Mouse (Mus musculus): ENCODE results near the gene Syt2.
A peak's percentile ranks its signal among the peaks of the same experiment; 100 is the strongest.

Syt2 gene

GRCm38 (mm10) chr1:134772821-134773220, 126.3 kb downstream of the Syt2 start:
- DNase-seq (ENCODE audit: low spot score): no peak

- peak; percentile 68 for DNase-seq (ENCODE audit: low spot score)
Observed at GRCm38 (mm10) chr1:134773256-134773655, 126.8 kb downstream of the Syt2 start.

- no peak for DNase-seq (ENCODE audit: low spot score)
Observed at GRCm38 (mm10) chr1:134774247-134774646, 127.8 kb downstream of the Syt2 start.

GRCm38 (mm10) chr1:134774728-134775287, 128.3 kb downstream of the Syt2 start:
- DNase-seq (ENCODE audit: low spot score): no peak

GRCm38 (mm10) chr1:134775631-134776030, 129.2 kb downstream of the Syt2 start:
- DNase-seq (ENCODE audit: low spot score): no peak

GRCm38 (mm10) chr1:134777201-134777885, 130.9 kb downstream of the Syt2 start:
- no peak for DNase-seq (ENCODE audit: low spot score)

- no peak for DNase-seq (ENCODE audit: low spot score)
Observed at GRCm38 (mm10) chr1:134777936-134778548, 131.6 kb downstream of the Syt2 start.

- DNase-seq (ENCODE audit: low spot score): no peak
Observed at GRCm38 (mm10) chr1:134782797-134783196, 136.3 kb downstream of the Syt2 start.

GRCm38 (mm10) chr1:134783958-134784357, 137.5 kb downstream of the Syt2 start:
- DNase-seq (ENCODE audit: low spot score): no peak

- DNase-seq (ENCODE audit: low spot score): no peak
Observed at GRCm38 (mm10) chr1:134784481-134784880, 138.0 kb downstream of the Syt2 start.

- no peak for DNase-seq (ENCODE audit: low spot score)
Observed at GRCm38 (mm10) chr1:134784911-134785310, 138.4 kb downstream of the Syt2 start.

- no peak for DNase-seq (ENCODE audit: low spot score)
Observed at GRCm38 (mm10) chr1:134788096-134788495, 141.6 kb downstream of the Syt2 start.

- no peak for DNase-seq (ENCODE audit: low spot score)
Observed at GRCm38 (mm10) chr1:134790716-134791439, 144.4 kb downstream of the Syt2 start.

GRCm38 (mm10) chr1:134791456-134791855, 145.0 kb downstream of the Syt2 start:
- DNase-seq (ENCODE audit: low spot score): no peak

- no peak for DNase-seq (ENCODE audit: low spot score)
Observed at GRCm38 (mm10) chr1:134796076-134796475, 149.6 kb downstream of the Syt2 start.

- no peak for DNase-seq (ENCODE audit: low spot score)
Observed at GRCm38 (mm10) chr1:134796536-134796935, 150.1 kb downstream of the Syt2 start.

GRCm38 (mm10) chr1:134801758-134802157, 155.3 kb downstream of the Syt2 start:
- no peak for DNase-seq (ENCODE audit: low spot score)

GRCm38 (mm10) chr1:134803286-134804117, 157.0 kb downstream of the Syt2 start:
- DNase-seq (ENCODE audit: low spot score): peak; percentile 55

- peak; percentile 32 for DNase-seq (ENCODE audit: low spot score)
Observed at GRCm38 (mm10) chr1:134804373-134804772, 157.9 kb downstream of the Syt2 start.

GRCm38 (mm10) chr1:134805471-134805870, 159.0 kb downstream of the Syt2 start:
- DNase-seq (ENCODE audit: low spot score): no peak

All from testis, postnatal 14 days (tissue).